Mouse (Mus musculus) liver (tissue): ENCODE data around the gene 5730480H06Rik.
A peak's percentile ranks its signal among the peaks of the same experiment; 100 is the strongest.

Experiments used
- DNase-seq: peaks from one replicate; pipeline ENCODE4 v3.0.0-alpha.2; 2020; ENCODE audit warnings: mixed read lengths

Gene 5730480H06Rik

GRCm38 (mm10) chr5:48327652-48328051, at the start of gene 5730480H06Rik:
5730480H06Rik (plus strand) TSS chr5:48327952.
- no peak for DNase-seq

GRCm38 (mm10) chr5:48301186-48301585, 26.6 kb upstream of the 5730480H06Rik start:
- DNase-seq = no peak

- DNase-seq = no peak
Measured at GRCm38 (mm10) chr5:48315057-48315602, 12.6 kb upstream of the 5730480H06Rik start.

- DNase-seq = no peak
Measured at GRCm38 (mm10) chr5:48320597-48320996, 7.2 kb upstream of the 5730480H06Rik start.

GRCm38 (mm10) chr5:48326221-48326620, 1.5 kb upstream of the 5730480H06Rik start:
- no peak for DNase-seq

GRCm38 (mm10) chr5:48329751-48330150, 2.0 kb downstream of the 5730480H06Rik start:
- DNase-seq = no peak

- DNase-seq = no peak
Measured at GRCm38 (mm10) chr5:48330817-48331216, 3.1 kb downstream of the 5730480H06Rik start.

- peak; percentile 5 for DNase-seq
Measured at GRCm38 (mm10) chr5:48331441-48331840, 3.7 kb downstream of the 5730480H06Rik start.

GRCm38 (mm10) chr5:48333407-48333806, 5.7 kb downstream of the 5730480H06Rik start:
- DNase-seq = no peak

GRCm38 (mm10) chr5:48333884-48334513, 6.2 kb downstream of the 5730480H06Rik start:
- no peak for DNase-seq

GRCm38 (mm10) chr5:48340808-48341433, 13.2 kb downstream of the 5730480H06Rik start:
- DNase-seq = no peak

GRCm38 (mm10) chr5:48345095-48345982, 17.6 kb downstream of the 5730480H06Rik start:
- DNase-seq = no peak

- DNase-seq = no peak
Measured at GRCm38 (mm10) chr5:48345983-48346648, 18.4 kb downstream of the 5730480H06Rik start.

- no peak for DNase-seq
Measured at GRCm38 (mm10) chr5:48349309-48349708, 21.6 kb downstream of the 5730480H06Rik start.

- DNase-seq = peak; percentile 87
Measured at GRCm38 (mm10) chr5:48371890-48372766, 44.4 kb downstream of the 5730480H06Rik start.

- peak; percentile 30 for DNase-seq
Measured at GRCm38 (mm10) chr5:48402497-48402896, 74.7 kb downstream of the 5730480H06Rik start.

- no peak for DNase-seq
Measured at GRCm38 (mm10) chr5:48408276-48408675, 80.5 kb downstream of the 5730480H06Rik start.

- DNase-seq = no peak
Measured at GRCm38 (mm10) chr5:48410348-48410747, 82.6 kb downstream of the 5730480H06Rik start.

GRCm38 (mm10) chr5:48411462-48411861, 83.7 kb downstream of the 5730480H06Rik start:
- no peak for DNase-seq

- no peak for DNase-seq
Measured at GRCm38 (mm10) chr5:48412261-48412660, 84.5 kb downstream of the 5730480H06Rik start.

- DNase-seq = no peak
Measured at GRCm38 (mm10) chr5:48419741-48420140, 92.0 kb downstream of the 5730480H06Rik start.

- no peak for DNase-seq
Measured at GRCm38 (mm10) chr5:48421957-48422356, 94.2 kb downstream of the 5730480H06Rik start.
